Mouse (Mus musculus) lung, postnatal 0 days (tissue): ENCODE measurements at regions not wholly inside any gene's neighbourhood (a gene's known extent, or its start where the extent isn't known, plus 50 kb on each side); places are given as distances from the start of the nearest gene placed in this dataset.

Experiments
- CTCF ChIP-seq: IDR thresholded peaks from 2 replicates; pipeline ENCODE4 v1.5.1; 2016; ENCODE audit warnings: antibody characterized with exemption, mild to moderate bottlenecking
- EP300 ChIP-seq: IDR thresholded peaks from 2 replicates; pipeline ENCODE4 v1.6.1; 2016; ENCODE audit warnings: antibody characterized with exemption, mild to moderate bottlenecking, control low read depth

- TF ChIP-seq CTCF (no peak), EP300 (no peak)
Measured at GRCm38 (mm10) chr8:109013577-109013976, 480.2 kb upstream of the Pmfbp1 start.
